Mouse (Mus musculus): Measurements from ENCODE around the gene Inafm2. TPM values are rescaled to one million over a fixed set of nuclear protein-coding genes. Genes with fewer than 3 reads are reported as not detected.
A peak's percentile ranks its signal among the peaks of the same experiment; 100 is the strongest.

The Inafm2 gene
- total RNA-seq (2015; ENCODE audit: low replicate concordance) (5.0 and 8.4 TPM in 2 replicates), total RNA-seq (2017; ENCODE audit: low replicate concordance) (1.3 and 3.6 TPM in 2 replicates)

DNA sequence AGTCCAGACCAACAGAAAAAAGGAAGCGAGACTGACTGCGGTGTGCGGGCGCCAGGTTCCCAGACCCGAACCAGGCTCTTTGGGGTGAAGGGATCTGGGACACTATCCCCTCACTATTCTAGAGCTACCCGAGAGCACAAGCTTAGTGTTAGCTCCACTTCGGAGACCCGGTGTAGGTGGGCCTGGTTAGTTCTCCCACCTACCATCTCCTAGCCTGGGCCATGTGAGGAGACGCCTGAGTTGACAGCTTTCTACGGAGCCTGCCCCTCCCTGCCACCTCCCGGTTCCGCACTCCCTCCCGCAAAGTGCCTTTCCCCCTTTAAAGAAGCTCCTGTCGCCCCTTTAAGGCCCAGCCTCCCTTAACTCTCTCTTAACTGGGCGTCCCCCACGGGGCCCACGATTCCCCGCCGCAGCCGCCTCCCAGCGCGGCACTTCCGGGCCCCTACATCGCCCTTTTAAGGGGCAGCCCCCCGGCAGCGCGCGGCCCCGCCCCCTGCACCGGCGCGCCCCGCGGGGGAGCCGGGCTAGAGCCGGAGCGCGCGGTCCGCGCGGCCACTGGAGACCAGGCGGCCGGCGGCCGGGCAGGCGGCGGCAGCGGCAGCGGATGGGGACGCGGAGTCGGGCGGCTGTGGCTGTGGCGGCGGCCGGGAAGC lies at the start of gene Inafm2:
Gene Inafm2 (plus strand): TSS at position 527 of the 653 bp plus-strand sequence.
- ATAC-seq (replicated peaks; ENCODE audit: low FRiP score, poor library complexity, severe bottlenecking) = peak; percentile 69

DNA sequence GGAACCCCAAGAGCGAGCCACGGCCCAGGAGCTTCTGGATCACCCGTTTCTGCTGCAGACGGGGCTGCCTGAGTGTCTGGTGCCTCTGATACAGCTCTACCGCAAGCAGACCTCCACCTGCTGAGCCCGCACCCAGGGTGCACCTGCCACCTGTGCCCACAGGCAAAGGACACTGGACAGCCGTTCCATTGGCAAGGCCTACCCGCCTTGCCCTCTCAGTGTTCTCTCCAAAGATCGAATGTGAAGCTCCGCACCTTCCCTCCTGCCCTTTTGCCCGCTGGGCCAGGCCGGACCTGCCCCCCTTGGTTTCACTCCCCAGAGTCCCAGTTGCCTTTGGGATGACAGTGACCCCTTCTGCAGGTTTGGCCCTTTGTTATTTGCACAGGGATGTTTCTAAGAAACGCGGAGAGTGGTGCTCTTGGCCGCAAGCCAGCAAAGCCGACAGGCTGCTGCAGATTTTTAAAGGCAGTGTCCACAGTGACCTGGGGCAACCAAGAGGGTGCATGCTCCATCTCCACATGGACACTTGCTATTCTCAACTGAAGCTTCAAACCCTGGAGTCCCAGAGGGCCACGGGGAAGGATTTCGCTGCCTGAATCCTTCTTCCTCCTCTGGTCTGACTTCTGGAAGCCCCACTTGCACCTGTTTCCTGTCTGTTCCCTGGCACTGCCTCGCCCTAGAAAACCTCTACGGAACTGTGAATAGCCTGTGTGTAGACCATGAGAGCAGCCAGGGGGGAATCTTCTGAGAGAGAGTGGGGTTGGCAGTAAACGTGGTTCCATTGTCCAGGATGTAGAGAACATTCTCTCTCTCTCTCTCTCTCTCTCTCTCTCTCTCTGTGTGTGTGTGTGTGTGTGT lies 48.9 kb upstream of the Inafm2 start:
- ATAC-seq (replicated peaks; ENCODE audit: low FRiP score, poor library complexity, severe bottlenecking) = no peak

DNA sequence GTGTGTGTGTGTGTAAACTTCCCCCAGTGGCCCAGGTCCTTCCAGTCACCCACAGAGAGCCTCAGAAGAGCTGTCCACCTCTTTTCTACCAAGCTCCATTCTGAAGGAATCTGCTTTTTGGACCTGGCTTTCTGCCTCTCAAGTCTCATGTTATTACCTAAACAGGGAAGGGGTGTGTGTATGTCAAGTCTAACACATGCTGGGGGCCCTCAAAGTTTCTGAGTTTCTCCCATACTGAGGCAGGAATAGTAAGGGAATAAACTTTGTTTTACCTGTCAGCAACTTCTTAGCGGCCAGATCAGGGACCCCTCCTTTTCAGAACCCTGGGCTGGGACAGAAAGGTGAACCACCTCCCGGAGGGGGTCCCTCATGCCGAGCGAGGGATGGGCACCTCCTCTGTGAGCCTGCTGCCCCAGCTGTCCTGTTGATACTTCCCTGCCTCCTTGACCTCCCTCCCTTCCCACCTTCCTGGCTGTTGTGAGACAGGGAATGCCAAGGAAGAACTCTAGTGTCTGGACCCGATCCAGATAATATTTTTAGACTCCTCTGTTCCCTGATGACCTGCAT lies 48.2 kb upstream of the Inafm2 start:
- ATAC-seq (replicated peaks; ENCODE audit: low FRiP score, poor library complexity, severe bottlenecking) = no peak

DNA sequence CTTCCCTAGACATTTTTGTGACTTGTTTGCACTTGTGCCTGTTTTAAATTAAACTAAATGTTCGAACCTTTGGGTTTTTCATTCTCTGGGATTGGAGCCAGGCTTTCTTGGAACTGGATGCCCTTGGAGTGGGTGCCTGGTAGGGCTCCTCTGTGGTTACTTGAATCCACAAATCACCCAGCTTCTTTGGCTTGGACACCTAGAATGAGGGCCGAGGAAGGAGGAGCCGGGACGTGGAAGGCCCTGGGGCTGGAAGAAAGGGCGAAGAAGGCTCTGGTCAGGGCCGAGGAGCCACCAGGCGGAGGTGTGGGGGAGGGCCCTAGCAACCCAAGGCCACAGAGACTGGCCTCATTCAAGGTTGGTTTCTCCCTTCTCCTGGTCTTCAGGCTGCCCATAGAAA lies 47.6 kb upstream of the Inafm2 start:
- no peak for ATAC-seq (replicated peaks; ENCODE audit: low FRiP score, poor library complexity, severe bottlenecking)

DNA sequence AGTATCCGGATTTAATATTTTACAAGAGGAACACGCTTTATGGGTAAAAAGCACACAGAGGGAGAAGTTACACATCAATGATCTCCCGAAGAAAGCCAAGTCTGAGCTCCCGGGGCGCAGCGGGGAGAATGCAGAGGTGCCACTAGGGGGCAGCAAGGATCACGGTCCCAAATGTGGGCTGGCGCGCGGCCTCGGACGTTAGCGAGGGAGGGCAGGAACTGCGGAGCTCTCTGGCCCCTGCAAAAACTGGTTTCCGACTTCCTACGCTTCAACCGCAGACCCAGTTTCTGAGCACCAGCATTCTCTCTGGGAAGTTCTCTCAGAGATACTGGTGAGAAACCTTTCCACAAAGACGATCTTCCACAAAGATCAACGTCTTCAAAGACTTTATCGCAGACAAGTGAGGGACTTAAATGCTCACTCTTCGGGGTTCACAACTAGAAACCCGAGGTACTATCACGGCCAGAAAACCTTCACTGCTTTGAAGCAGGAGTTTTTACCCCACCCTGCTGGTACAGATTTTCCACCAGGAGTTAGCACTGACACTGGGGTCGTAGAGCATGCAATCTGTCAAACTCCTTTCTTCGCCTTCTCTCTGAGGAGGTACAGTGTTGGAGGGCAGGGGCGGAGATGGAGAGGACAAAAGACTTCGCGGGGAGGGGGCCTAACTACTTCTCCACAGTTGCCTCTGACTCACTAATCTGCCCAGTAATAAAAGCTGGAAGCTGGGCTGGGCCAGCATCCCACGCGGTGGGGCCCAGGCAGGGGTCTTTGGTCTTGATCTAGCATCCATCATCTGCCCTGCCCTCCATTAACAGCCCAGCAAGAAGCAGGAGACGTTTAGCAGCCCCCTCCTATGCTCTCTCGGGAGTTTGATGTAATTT lies 45.1 kb upstream of the Inafm2 start:
- peak; percentile 65; the same call in 1 of the 2 replicates for ATAC-seq (replicated peaks; ENCODE audit: low FRiP score, poor library complexity, severe bottlenecking)

DNA sequence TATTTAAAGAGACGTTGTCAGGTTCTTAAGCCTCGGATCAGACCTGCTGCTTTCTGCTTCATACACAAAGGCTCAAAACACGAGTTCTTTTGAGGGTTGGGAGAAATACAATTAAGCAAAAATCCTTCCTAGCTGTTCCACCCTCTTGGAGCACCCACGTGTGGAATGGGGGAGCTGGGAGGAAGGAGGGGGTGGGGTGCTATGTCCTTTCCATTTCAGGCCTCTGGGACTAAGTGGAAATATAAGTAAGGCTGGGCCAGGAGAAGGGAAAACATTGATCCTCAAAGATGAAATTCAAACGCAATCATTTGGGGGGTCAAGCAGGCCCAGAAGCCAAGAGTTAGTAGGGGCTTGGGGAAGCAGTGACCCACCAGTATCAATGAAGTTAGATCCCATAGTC lies 44.4 kb upstream of the Inafm2 start:
- no peak for ATAC-seq (replicated peaks; ENCODE audit: low FRiP score, poor library complexity, severe bottlenecking)

DNA sequence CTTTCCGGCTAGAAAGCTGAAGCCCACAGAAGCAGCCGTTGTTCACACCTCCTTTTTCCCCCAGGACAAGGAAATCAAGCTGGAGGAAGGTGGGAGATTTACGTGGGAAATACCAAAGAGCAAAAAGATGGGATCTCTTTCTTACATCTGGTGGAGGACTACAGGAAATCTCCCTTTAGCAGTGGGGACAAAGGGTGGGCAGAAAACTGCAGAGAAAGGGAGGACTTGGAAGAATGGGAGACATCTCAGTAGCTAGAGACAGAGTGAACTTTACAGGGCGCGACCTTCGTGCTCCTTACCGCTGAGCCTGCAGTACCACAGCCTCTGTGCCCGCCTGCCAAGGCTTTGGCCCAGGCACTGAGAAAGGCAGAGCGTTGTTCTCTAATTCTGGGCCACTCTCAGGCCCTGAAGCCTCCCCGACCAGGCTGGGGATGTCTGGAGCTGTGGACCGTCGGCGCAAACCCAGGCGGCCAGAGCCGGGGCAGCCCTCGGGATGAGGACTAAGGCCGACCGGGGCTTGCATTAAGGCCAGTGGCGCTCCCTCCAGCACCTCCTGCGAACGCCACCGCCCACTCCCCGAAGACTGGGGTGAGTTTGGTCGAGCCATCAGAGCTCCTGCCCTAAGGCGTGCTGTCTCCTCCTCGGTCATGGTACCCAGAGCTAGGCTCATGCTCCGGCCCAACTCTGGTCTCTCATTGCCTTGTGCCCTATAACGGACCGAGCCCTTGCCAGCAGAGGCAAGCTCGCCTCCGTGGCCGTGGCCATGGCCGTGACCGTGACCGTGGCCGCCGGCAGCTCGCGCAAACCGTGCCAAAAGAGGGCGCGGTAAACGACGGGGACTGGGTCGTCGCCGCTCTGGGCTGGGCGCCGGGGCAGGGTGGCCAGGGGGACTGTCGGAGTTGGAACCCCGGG lies 43.3 kb upstream of the Inafm2 start:
- ATAC-seq (replicated peaks; ENCODE audit: low FRiP score, poor library complexity, severe bottlenecking) = no peak

DNA sequence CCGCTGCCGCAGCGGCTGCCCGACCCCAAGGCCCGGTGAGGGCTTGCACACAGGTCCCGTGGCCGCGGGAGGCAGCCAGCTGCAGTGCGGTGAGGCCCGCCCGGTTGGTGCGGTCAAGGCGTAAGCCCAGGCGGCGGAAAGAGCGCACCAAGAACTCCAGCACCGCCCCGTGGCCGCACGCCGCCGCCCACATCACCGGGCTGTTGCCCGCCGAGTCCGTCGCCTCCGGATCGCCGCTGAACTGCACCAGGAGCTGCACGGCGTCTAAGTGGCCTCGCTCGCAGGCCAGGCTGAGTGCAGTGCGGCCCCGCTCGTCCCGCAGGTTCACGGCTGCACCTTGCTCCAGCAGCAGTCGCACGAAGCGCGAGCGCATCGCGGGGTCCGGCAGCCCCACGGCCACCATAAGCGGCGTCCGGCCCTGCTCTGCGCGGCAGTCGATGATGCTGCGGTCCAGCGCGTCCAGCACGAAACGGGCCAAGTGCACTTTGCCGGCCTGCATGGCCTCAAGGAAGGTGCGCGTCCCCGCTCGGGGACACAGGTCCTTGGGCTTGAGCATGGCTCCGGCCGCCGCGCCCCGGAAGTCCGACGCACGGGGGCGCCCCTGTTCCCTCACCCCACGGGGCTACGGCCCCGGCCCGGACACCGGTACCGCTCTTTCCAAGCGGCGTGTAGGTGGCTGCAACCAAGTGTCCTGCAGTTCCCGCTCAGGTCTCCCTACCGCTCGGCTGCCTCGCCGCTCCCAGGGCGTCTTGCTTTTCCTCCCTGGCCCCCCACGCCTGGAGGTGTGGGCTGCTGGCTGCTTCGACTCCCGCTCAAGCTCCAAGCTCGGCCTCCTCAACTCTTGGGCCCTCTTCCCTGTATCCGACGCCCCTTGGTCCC lies 42.4 kb upstream of the Inafm2 start:
- ATAC-seq (replicated peaks; ENCODE audit: low FRiP score, poor library complexity, severe bottlenecking) = no peak

DNA sequence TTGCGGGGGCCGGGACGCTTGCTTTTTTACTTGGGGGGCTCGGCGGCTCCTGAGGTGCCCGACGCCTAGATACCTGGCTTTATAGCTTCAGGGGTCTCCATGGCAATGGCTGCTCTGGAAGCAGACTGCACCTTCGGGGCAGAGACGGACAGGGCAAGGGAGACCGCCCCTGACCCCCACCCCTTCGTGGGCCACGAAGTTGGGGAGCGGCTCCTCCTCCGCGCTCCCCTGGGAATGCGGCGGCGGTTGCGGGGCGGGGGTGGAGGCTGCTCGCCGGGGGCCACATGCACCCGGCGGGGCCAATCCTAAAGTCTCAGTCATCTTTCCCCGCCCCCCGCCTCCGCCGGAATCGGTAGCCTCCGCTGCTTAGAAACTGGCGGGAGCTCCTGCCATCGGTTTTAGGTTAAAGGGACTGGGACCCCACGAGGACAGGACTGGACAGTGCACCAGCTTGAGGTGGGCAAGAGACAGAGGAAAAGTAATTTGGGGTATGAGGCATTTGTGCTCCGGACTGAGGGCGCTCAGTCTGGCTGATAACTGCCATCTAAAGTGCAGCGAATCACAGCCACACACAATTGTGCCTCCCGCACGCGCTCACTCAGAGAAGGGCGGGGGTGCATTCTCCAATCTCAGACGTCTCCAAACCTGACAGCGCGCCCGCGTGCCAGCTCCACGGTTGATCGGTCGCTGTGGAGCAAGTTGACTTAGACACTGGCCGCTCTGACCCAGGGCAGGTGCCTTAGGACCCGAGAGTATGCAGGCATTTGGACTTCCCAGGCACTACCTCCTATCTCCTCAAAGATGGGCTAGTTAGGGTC lies 41.4 kb upstream of the Inafm2 start, which contains the start of gene Ankrd63:
Gene Ankrd63 (minus strand): TSS at position 51 of the 818 bp plus-strand sequence.
- ATAC-seq (replicated peaks; ENCODE audit: low FRiP score, poor library complexity, severe bottlenecking) = no peak

DNA sequence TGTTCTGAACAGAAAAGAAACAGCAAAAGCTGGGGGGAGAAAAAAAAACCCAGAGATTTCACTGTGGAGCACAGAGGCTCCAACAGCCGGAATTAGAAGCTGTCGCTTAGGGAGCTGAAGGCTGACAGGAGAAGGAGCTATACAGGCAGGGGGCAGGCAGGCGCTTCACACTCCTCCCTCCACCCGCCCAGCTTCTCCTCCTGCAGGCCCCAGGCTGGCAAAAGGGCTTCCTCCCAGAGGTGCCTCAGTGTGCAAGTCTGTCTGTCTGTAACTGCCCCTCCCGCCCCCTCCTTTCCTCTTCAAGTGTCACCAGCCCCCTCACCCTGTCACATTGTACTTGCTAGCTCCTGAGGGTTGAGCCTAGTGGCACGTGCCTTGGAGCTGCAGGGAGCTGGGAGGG lies 39.1 kb upstream of the Inafm2 start:
- ATAC-seq (replicated peaks; ENCODE audit: low FRiP score, poor library complexity, severe bottlenecking) = no peak

DNA sequence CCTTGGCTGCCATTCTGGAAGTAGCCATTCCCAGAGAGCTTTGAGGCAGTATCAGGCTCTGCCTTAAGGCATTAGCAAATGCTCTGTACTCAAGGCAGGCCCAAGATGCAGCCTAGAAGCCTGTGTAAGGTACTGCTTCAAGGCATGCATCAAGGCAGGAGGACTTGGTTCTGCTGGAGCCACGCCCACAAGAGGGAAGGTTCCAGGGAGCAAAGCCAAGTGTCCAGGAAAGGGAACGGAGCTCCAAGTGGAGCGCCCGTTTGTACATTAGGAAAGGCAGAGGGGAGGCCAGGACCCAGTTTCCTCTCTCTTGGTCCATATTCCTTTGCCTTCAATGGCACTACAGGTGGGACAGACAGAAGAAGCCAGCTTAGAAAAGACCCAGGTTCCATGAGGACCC lies 37.1 kb upstream of the Inafm2 start:
- ATAC-seq (replicated peaks; ENCODE audit: low FRiP score, poor library complexity, severe bottlenecking) = no peak

DNA sequence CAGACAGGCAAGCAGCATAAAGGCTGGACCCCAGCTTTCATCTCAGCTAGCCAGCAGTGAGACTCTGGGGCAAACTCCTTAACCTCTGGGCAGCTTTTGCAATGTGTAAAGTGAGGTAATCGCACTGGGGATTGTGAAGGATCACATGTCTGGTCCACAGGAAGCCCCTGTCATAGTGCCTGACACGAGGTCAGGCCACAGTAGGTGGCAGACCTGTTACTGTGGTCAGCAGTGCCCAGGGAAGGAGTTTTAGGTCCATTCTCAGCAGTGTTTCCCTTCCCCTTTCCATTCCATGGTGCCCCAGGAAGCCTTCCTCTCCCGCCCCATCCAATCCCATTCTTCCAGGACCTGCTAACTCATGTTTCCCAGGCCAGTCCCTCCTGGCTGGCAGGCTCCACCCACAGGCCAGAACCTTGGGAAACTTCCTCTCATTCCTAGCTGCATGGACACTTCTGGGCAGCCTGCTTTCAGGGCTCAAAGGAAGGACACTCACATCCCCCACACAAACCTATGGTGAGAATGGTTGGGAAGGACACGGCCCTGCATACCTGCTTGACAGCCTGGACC lies 35.8 kb upstream of the Inafm2 start:
- ATAC-seq (replicated peaks; ENCODE audit: low FRiP score, poor library complexity, severe bottlenecking) = no peak

DNA sequence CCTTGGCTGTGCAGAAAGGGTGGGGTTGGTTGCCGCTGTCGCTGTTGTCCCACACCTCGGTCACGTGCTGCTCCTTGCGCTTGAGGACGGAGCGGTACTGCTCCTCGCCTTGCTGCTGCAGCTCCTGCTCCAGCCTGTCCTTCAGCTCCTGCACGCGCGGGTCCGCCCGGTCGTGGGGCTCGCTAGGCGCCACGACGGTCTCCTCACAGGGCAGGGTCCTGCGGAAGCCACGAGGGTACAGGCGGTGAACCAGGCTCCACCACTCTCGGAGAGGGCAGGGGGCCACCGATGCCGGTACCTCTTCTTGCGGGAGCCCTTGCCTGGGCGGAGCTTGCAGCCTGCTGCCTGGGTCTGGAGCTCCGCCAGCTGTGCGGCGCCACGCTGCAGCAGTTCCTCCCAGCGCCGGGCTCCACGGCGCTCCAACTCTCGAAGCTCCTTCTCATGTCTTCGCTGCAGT lies 34.5 kb upstream of the Inafm2 start:
- ATAC-seq (replicated peaks; ENCODE audit: low FRiP score, poor library complexity, severe bottlenecking) = no peak

DNA sequence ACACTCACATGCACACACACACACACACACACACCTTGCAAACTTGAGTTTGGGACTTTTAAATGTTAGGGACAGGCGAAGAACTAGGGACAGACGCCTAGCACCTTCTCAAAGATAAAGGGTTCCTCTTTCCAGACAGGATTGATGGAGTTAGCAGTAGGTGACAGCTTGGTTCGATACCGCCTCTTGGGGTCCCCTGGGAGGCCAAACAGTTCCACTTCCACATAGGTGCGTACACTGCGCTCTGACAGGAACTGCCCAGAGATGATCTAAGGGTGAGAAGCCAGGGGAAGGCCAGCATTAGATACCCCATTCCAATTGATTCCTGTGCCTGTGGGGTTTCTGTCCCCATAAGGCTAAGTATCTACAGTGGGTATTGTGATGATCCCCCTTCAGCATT lies 31.9 kb upstream of the Inafm2 start:
- no peak for ATAC-seq (replicated peaks; ENCODE audit: low FRiP score, poor library complexity, severe bottlenecking)

DNA sequence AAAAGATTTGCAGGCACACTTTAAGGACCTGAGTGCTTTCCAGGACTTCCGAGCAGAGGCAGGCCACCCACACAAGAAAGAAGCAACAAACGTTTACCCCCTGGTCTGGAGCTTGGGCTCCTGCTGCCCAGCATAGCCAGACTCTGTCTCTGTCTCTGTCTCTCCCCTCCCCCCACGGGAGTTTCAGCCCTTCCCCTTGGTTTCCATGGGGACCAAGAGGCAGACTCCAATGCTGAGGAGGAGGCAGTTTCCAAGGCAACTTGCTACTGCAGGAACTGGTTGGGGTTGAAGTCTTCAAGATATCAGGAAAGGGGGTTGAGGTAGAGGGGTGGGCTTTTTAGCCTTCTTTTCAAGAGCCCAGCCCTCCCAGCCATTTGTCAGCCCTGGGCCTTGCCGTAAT lies 31.3 kb upstream of the Inafm2 start:
- ATAC-seq (replicated peaks; ENCODE audit: low FRiP score, poor library complexity, severe bottlenecking) = no peak

DNA sequence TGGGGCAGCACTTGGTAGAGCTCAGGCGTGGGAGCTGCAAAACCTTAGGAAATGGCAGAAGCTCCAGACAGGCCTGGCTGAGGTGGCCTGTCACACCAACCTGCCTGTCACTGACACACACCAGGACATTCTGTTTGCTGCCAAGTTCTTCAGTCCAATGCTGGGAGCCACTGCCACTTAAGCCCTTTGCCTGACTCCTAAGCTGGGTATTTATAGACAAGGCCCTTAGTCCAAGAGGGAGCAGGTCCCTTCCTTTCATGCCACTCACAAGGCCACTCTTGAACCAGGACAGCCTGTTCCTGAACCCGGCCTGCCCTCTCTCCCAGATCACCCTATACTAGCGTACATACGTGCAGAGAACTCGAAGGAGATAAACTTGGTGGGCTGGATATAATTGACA lies 28.9 kb upstream of the Inafm2 start:
- ATAC-seq (replicated peaks; ENCODE audit: low FRiP score, poor library complexity, severe bottlenecking) = no peak

Measured in erythroid progenitor cell, adult 5-6 weeks (primary cell).